Mouse (Mus musculus) forebrain, embryonic 12.5 days (tissue): ENCODE measurements around the gene Prune1. TPM values are rescaled to one million over a fixed set of nuclear protein-coding genes. Genes with fewer than 3 reads are reported as not detected.

Experiments used
- ATAC-seq: fragments of 200-750 bp; cut with Nextera tagmentation; 2 replicates; pipeline ENCODE4 v1.8.0; 2017; ENCODE audit warnings: moderate TSS enrichment; ENCODE audit not compliant: low FRiP score
- H3K27ac ChIP-seq: fragments of 300-500 bp; sonication (generic); 2 replicates; pipeline ENCODE4 v1.5.1; 2016; ENCODE audit warnings: mild to moderate bottlenecking
- H3K27me3 ChIP-seq: fragments of 300-500 bp; sonication (generic); 2 replicates; pipeline ENCODE4 v1.6.1; 2016; ENCODE audit warnings: mild to moderate bottlenecking
- H3K36me3 ChIP-seq: fragments of 300-500 bp; sonication (generic); replicated peaks from 2 replicates; pipeline ENCODE4 v1.6.1; 2016; ENCODE audit warnings: mild to moderate bottlenecking
- H3K4me1 ChIP-seq: fragments of 300-500 bp; sonication (generic); 2 replicates; pipeline ENCODE4 v1.6.1; 2016
- H3K4me2 ChIP-seq: fragments of 300-500 bp; sonication (generic); 2 replicates; pipeline ENCODE4 v1.6.1; 2016; ENCODE audit warnings: mild to moderate bottlenecking, moderate library complexity
- H3K4me3 ChIP-seq: fragments of 300-500 bp; sonication (generic); replicated peaks from 2 replicates; pipeline ENCODE4 v1.5.1; 2016; ENCODE audit warnings: mild to moderate bottlenecking
- H3K9ac ChIP-seq: fragments of 300-500 bp; sonication (generic); 2 replicates; pipeline ENCODE4 v1.6.1; 2016; ENCODE audit warnings: mild to moderate bottlenecking
- H3K9me3 ChIP-seq: fragments of 300-500 bp; sonication (generic); 2 replicates; pipeline ENCODE4 v1.6.1; 2016
- WGBS: fragments of 180-500 bp; shearing (Covaris S2); methylation state at CpG from one replicate; pipeline ENCODE4 v1.1.7; 2016; 5-methylcytosine and 5-hydroxymethylcytosine counted together
- polyA plus RNA-seq: library from polyadenylated mRNA; unstranded; fragments of >200 nt; fragmentation: Nextera tagmentation; extraction: Ambion mirVana; gene quantifications from 2 replicates; pipeline ENCODE4 v1.2.1, GENCODE M21; 2016

Prune1 gene
- polyA plus RNA-seq = 30.0 and 30.9 TPM in 2 replicates

- ATAC-seq = peak; percentile 94
- peak within 1 kb of the TSS; percentile 95 for H3K27ac ChIP-seq
- H3K9me3 ChIP-seq = no peaks in the 10 kb centered on the region
- peak within 1 kb of the TSS; percentile 70 for H3K4me3 ChIP-seq
- H3K4me1 ChIP-seq = peaks cover 19% of the 10 kb centered on the region
- peak within 1 kb of the TSS; percentile 74 for H3K4me2 ChIP-seq
- no peaks in the 10 kb centered on the region; the same call in 1 of the 2 replicates for H3K36me3 ChIP-seq
- peak within 1 kb of the TSS; percentile 76 for H3K9ac ChIP-seq
- H3K27me3 ChIP-seq = no peaks in the 10 kb centered on the region
- under 1% methylated on average over 53 of the region's 53 CpGs for WGBS
Measured at GRCm38 (mm10) chr3:95281216-95282126, at the start of gene Prune1, which contains the start of gene Mindy1. TSS of gene Prune1 (minus strand) at chr3:95282076. TSS of gene Mindy1 (plus strand) at chr3:95281345.

GRCm38 (mm10) chr3:95331528-95331927, 49.7 kb upstream of the Prune1 start:
- H3K9ac ChIP-seq = no peak overlapping the region
- H3K36me3 ChIP-seq = peaks cover 83% of the 10 kb centered on the region
- 86% methylated on average over 1 of the region's 1 CpGs for WGBS
- H3K4me3 ChIP-seq = no peak overlapping the region
- H3K27ac ChIP-seq = no peak overlapping the region
- no peaks in the 10 kb centered on the region for H3K27me3 ChIP-seq
- no peak overlapping the region for H3K4me2 ChIP-seq
- no peak for ATAC-seq
- no peaks in the 10 kb centered on the region for H3K4me1 ChIP-seq
- no peaks in the 10 kb centered on the region for H3K9me3 ChIP-seq

DNA sequence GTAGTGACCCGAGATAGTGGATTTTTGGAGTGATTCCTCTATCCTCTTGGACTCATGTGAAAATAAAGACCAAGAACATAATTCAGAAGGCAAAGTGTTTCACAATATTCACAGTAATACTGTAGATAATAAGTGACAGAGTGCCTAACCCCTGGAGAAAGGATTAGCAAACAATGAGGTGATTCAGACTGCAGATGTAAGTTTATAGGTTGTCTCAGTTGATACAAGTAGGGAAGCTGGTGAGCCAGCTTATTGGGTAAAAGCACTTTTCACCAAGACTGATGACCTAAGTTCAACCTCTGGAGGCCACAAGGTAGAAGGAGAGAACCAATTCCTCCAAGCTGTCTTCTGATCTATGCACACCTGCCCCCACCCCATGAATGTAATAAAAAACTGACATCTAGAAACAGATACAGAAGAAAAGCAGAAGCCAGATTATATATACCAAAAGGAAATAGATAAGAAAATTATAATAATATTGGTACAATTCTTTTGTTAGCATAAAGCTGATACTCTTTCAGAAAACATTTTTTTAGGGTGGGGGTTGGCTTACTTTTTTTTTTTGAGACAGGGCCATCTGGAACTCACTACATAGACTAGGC, 47.0 kb upstream of the Prune1 start:
- no peak overlapping the region for H3K4me3 ChIP-seq
- peaks cover 85% of the 10 kb centered on the region for H3K36me3 ChIP-seq
- 91% methylated on average over 1 of the region's 1 CpGs for WGBS
- no peak overlapping the region for H3K9ac ChIP-seq
- H3K27me3 ChIP-seq = no peaks in the 10 kb centered on the region
- H3K4me1 ChIP-seq = no peaks in the 10 kb centered on the region
- no peaks in the 10 kb centered on the region for H3K9me3 ChIP-seq
- no peak overlapping the region for H3K4me2 ChIP-seq
- H3K27ac ChIP-seq = no peak overlapping the region
- no peak for ATAC-seq

DNA sequence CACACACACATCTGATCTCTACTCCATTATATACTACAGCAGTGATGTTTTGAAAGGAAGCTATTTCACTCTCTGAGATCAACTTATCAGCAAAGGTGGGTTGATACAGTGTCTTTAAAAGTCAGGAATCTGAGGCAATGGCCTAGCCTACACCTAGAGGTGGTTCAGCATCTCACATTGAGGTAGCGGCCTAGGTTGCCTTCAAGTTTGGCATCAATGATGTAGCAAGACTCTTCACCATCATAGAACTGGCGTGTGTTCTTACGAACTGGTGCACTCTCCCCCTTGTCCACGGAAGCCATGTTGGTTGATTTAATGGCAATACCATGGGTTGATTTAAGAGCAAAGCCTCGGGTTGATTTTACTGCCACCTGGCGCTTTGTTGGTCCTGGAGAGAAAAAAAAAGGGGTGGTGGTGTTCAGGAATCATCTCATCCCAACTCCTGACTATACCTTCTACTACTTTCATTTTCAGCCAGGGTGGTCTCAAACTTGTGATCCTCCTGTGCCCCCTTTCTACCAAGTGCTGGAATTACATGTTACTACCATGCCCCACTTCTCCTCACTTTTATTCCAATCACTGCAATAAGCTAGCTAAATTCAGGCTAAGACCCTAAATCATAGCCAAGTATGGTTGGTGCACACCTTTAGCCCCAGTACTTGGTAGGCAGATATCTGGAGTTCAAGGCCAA, 42.7 kb upstream of the Prune1 start:
- Histone ChIP-seq H3K4me2 (no peak overlapping the region), H3K36me3 (peaks cover 93% of the 10 kb centered on the region), H3K4me3 (no peak overlapping the region), H3K9ac (no peak overlapping the region), H3K27me3 (no peaks in the 10 kb centered on the region), H3K9me3 (no peaks in the 10 kb centered on the region), H3K4me1 (peaks cover 7% of the 10 kb centered on the region; the same call in 1 of the 2 replicates), H3K27ac (no peak overlapping the region)
- no peak for ATAC-seq
- 93% methylated on average over 6 of the region's 6 CpGs for WGBS

DNA sequence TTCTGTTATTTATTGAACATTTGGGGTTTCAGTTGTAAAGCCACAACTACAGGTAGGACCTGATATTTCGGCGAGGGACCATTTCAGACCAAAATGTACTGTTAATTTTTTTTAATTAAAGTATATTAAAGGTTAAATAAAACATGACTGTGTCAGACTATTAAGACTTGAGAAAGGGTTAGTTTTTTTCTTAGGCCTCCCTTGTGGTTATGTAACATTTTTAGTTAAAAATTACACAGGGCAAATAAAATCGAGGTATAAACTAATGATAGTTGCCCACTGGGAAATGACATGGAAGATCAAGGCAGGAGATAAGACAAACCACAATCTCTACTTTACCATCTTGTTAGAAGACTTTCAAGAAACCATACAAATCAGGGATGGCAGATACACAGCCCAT, 41.6 kb upstream of the Prune1 start:
- no peak for ATAC-seq

GRCm38 (mm10) chr3:95319701-95320625, 38.1 kb upstream of the Prune1 start:
- Histone ChIP-seq H3K9me3 (no peaks in the 10 kb centered on the region), H3K36me3 (peaks cover 53% of the 10 kb centered on the region), H3K4me2 (no peak overlapping the region), H3K9ac (no peak overlapping the region), H3K4me3 (no peak overlapping the region), H3K27me3 (no peaks in the 10 kb centered on the region), H3K4me1 (peaks cover 37% of the 10 kb centered on the region), H3K27ac (no peak overlapping the region)
- 74% methylated on average over 12 of the region's 12 CpGs for WGBS
- no peak for ATAC-seq

More for the DNA sequence above, 41.6 kb upstream of the Prune1 start:
- Histone ChIP-seq H3K27me3 (no peaks in the 10 kb centered on the region), H3K9ac (no peak overlapping the region), H3K4me2 (no peak overlapping the region), H3K9me3 (no peaks in the 10 kb centered on the region), H3K27ac (no peak overlapping the region), H3K4me1 (peaks cover 15% of the 10 kb centered on the region; the same call in 1 of the 2 replicates), H3K4me3 (no peak overlapping the region), H3K36me3 (peaks cover 87% of the 10 kb centered on the region)
- 94% methylated on average over 3 of the region's 3 CpGs for WGBS

- Histone ChIP-seq H3K4me3 (no peak overlapping the region), H3K4me1 (peaks cover 42% of the 10 kb centered on the region), H3K9me3 (no peaks in the 10 kb centered on the region), H3K27me3 (no peaks in the 10 kb centered on the region), H3K4me2 (no peak overlapping the region), H3K36me3 (peaks cover 45% of the 10 kb centered on the region), H3K27ac (no peak overlapping the region), H3K9ac (no peak overlapping the region)
- no peak for ATAC-seq
- 67% methylated on average over 2 of the region's 2 CpGs for WGBS
Measured at GRCm38 (mm10) chr3:95319110-95319509, 37.2 kb upstream of the Prune1 start.

DNA sequence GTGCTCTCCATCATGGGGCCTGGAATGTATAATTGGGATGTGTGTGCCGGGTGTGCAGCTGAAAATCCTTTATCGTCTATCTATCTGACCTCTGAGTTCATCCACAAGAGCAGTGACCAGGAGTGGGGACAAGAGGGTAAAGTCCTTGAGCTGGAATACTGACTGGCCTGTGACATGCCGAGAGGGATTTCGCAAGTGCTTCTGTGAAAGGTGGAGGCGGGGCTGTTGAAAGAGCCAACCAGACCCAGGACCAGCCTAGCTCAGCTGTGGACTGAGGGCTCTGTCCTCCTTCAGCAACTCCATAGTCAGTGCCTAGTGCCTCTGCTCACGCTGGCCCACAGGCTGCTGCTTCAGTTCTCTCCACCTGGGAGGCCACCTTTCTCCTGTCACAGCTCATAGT, 36.7 kb upstream of the Prune1 start:
- H3K9ac ChIP-seq = no peak overlapping the region
- peaks cover 42% of the 10 kb centered on the region for H3K4me1 ChIP-seq
- no peak overlapping the region for H3K4me2 ChIP-seq
- no peak overlapping the region for H3K4me3 ChIP-seq
- peaks cover 39% of the 10 kb centered on the region for H3K36me3 ChIP-seq
- WGBS = 41% methylated on average over 6 of the region's 6 CpGs
- H3K27ac ChIP-seq = no peak overlapping the region
- no peaks in the 10 kb centered on the region for H3K9me3 ChIP-seq
- no peaks in the 10 kb centered on the region for H3K27me3 ChIP-seq
- no peak for ATAC-seq

- peak overlapping the region; percentile 17; the same call in 1 of the 2 replicates for H3K4me2 ChIP-seq
- H3K4me3 ChIP-seq = no peak overlapping the region
- ATAC-seq = no peak
- no peaks in the 10 kb centered on the region for H3K27me3 ChIP-seq
- no peak overlapping the region; the same call in 1 of the 2 replicates for H3K27ac ChIP-seq
- WGBS = 20% methylated on average over 12 of the region's 12 CpGs
- H3K4me1 ChIP-seq = peaks cover 42% of the 10 kb centered on the region
- H3K9ac ChIP-seq = no peak overlapping the region
- H3K36me3 ChIP-seq = peaks cover 29% of the 10 kb centered on the region
- H3K9me3 ChIP-seq = no peaks in the 10 kb centered on the region
Measured at GRCm38 (mm10) chr3:95317414-95318080, 35.7 kb upstream of the Prune1 start.

GRCm38 (mm10) chr3:95315844-95316550, 34.1 kb upstream of the Prune1 start:
- Histone ChIP-seq H3K9me3 (no peaks in the 10 kb centered on the region), H3K4me3 (peak overlapping the region; percentile 91), H3K27ac (peak overlapping the region; percentile 96), H3K4me1 (peaks cover 42% of the 10 kb centered on the region), H3K4me2 (peak overlapping the region; percentile 76), H3K9ac (peak overlapping the region; percentile 96), H3K27me3 (no peaks in the 10 kb centered on the region), H3K36me3 (peaks cover 13% of the 10 kb centered on the region)
- no peak for ATAC-seq
- WGBS = 15% methylated on average over 9 of the region's 9 CpGs
